Mouse (Mus musculus) heart, postnatal 0 days (tissue): ENCODE results near the gene Myo1e. TPM values are rescaled to one million over a fixed set of nuclear protein-coding genes. Genes with fewer than 3 reads are reported as not detected.
A peak's percentile ranks its signal among the peaks of the same experiment; 100 is the strongest.

Source experiments
- ATAC-seq: fragments of 200-750 bp; cut with Nextera tagmentation; 2 replicates; pipeline ENCODE4 v1.8.0; 2017; ENCODE audit warnings: low read depth, moderate number of reproducible peaks, moderate library complexity; ENCODE audit not compliant: insufficient read depth
- DNase-seq: peaks from one replicate; pipeline ENCODE4 v3.0.0-alpha.2; 2016; ENCODE audit warnings: low spot score
- H3K27ac ChIP-seq: fragments of 300-500 bp; sonication (generic); 2 replicates; pipeline ENCODE4 v1.5.1; 2014; ENCODE audit warnings: low read depth, mild to moderate bottlenecking
- H3K27me3 ChIP-seq: fragments of 300-500 bp; sonication (generic); 2 replicates; pipeline ENCODE4 v1.6.1; 2014; ENCODE audit warnings: low read length, mixed read lengths; ENCODE audit not compliant: control insufficient read depth, insufficient read depth
- H3K36me3 ChIP-seq: fragments of 300-500 bp; sonication (generic); replicated peaks from 2 replicates; pipeline ENCODE4 v1.6.1; 2014; ENCODE audit warnings: low read length, mixed read lengths; ENCODE audit not compliant: control insufficient read depth, insufficient read depth
- H3K4me1 ChIP-seq: fragments of 300-500 bp; sonication (generic); 2 replicates; pipeline ENCODE4 v1.6.1; 2014; ENCODE audit warnings: antibody characterized with exemption; ENCODE audit not compliant: control insufficient read depth, insufficient read depth
- H3K4me2 ChIP-seq: fragments of 300-500 bp; sonication (generic); 2 replicates; pipeline ENCODE4 v1.6.1; 2014; ENCODE audit warnings: low read depth, mild to moderate bottlenecking, low read length, moderate library complexity
- H3K4me3 ChIP-seq: fragments of 300-500 bp; sonication (generic); 2 replicates; pipeline ENCODE4 v1.5.1; 2014; ENCODE audit warnings: low read depth, low read length
- H3K9ac ChIP-seq: fragments of 300-500 bp; sonication (generic); replicated peaks from 2 replicates; pipeline ENCODE4 v1.6.1; 2014; ENCODE audit warnings: low read depth, low read length, mixed read lengths
- H3K9me3 ChIP-seq: fragments of 300-500 bp; sonication (generic); replicated peaks from 2 replicates; pipeline ENCODE4 v1.6.1; 2016; ENCODE audit warnings: low read length; ENCODE audit not compliant: control insufficient read depth
- CTCF ChIP-seq: IDR thresholded peaks from 2 replicates; pipeline ENCODE4 v1.5.1; 2016; ENCODE audit warnings: antibody characterized with exemption, control low read depth, low read depth
- EP300 ChIP-seq: IDR thresholded peaks from 2 replicates; pipeline ENCODE4 v1.6.1; 2016; ENCODE audit warnings: antibody characterized with exemption, low read depth
- WGBS: fragments of 180-500 bp; shearing (Covaris S2); extraction: QIAGEN DNeasy Blood & Tissue Kit; methylation state at CpG from one replicate; pipeline ENCODE4 v1.1.7; 2014; 5-methylcytosine and 5-hydroxymethylcytosine counted together
- polyA plus RNA-seq: library from polyadenylated mRNA; unstranded; fragments of >200 nt; fragmentation: Nextera tagmentation; extraction: Ambion mirVana; gene quantifications from 2 replicates; pipeline ENCODE4 v1.2.1, GENCODE M21; 2015
- total RNA-seq: library from RNA; depleted of rRNA; stranded (reverse); fragments of >200 nt; gene quantifications from 2 replicates; pipeline ENCODE4 v1.2.3, GENCODE M21; 2014; ENCODE audit warnings: low replicate concordance

The Myo1e gene
- total and polyA plus RNA-seq, 2 experiments from 2014 or later, result 6.6 to 7.0 TPM

- H3K27ac ChIP-seq, result no peak overlapping the region
- H3K36me3 ChIP-seq, result peaks cover 75% of the 10 kb centered on the region
- DNase-seq (no peak), ATAC-seq (no peak)
- H3K27me3 ChIP-seq, result no peaks in the 10 kb centered on the region
- no peak overlapping the region for H3K9ac ChIP-seq
- no peaks in the 10 kb centered on the region for H3K4me1 ChIP-seq
- TF ChIP-seq EP300 (no peak), CTCF (no peak)
- H3K9me3 ChIP-seq, result no peaks in the 10 kb centered on the region
- no peak overlapping the region for H3K4me3 ChIP-seq
- no peak overlapping the region for H3K4me2 ChIP-seq
Measured at GRCm38 (mm10) chr9:70338894-70339293, 131.7 kb downstream of the Myo1e start.

DNA sequence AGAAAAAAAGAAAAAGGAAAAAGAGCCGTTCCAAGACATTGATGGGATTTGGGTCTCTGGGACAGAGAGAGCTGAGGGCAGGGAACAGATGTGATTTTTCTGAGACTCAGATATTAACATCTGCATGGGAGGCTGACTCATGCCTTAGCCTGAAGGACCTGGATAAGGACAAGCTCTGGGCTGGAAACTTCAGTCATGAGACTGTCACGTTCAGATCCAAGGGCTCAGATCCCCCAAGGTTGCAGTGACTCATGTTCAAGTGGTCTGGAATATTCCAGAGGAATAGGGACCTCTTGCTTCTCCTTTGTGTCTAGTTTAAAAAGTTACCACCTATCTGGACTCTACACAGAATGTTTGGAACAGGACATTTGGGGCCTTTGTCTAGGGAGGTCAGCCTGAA lies 142.1 kb downstream of the Myo1e start:
- Histone ChIP-seq H3K27ac (no peak overlapping the region), H3K4me1 (no peaks in the 10 kb centered on the region), H3K4me3 (no peak overlapping the region), H3K36me3 (peaks cover 46% of the 10 kb centered on the region), H3K27me3 (no peaks in the 10 kb centered on the region), H3K9ac (no peak overlapping the region), H3K9me3 (no peaks in the 10 kb centered on the region), H3K4me2 (no peak overlapping the region)
- TF ChIP-seq CTCF (no peak), EP300 (no peak)
- WGBS, result 60% methylated on average over 2 of the region's 2 CpGs
- DNase-seq (no peak), ATAC-seq (peak; percentile 41; the same call in 1 of the 2 replicates)

DNA sequence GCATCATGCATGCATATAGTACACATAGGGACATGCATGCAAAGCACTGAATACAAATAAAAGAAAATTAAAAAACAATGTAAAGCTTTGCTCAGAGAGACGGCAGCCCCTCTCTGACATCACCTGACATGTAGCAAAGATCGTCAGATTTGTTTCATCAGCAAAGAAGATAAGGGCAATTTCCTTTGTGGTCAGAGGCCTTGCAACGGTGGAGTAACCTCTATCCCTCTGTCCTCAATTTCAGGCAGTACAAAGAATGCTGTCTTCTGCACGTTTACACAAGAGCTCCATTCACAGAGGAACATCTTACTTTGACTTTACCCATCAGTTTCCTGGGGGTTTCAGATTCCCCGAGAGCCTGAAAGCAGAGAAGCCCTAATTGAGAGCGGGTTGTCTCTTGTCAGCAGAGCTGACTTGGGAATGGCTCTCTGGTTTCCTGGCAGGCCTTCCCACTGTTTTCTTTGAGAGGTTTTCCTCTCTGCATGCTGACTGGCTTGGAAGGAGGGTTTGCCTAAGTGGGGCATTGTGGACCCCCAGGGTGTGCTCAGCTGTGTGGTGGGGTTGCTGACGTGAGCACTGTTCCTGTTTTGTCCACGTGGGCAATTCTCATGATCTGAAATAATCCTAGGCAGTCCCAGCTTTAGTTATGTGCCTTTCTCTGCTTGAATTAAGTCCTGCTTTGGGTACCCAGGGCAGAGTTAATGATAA lies 144.6 kb downstream of the Myo1e start:
- ATAC-seq, result no peak
- TF ChIP-seq CTCF (no peak), EP300 (no peak)
- Histone ChIP-seq H3K27ac (no peak overlapping the region), H3K36me3 (peaks cover 60% of the 10 kb centered on the region), H3K4me3 (no peak overlapping the region), H3K4me1 (no peaks in the 10 kb centered on the region), H3K9ac (no peak overlapping the region), H3K27me3 (no peaks in the 10 kb centered on the region), H3K9me3 (no peaks in the 10 kb centered on the region), H3K4me2 (no peak overlapping the region)
- 50% methylated on average over 8 of the region's 8 CpGs for WGBS
- no peak for DNase-seq

DNA sequence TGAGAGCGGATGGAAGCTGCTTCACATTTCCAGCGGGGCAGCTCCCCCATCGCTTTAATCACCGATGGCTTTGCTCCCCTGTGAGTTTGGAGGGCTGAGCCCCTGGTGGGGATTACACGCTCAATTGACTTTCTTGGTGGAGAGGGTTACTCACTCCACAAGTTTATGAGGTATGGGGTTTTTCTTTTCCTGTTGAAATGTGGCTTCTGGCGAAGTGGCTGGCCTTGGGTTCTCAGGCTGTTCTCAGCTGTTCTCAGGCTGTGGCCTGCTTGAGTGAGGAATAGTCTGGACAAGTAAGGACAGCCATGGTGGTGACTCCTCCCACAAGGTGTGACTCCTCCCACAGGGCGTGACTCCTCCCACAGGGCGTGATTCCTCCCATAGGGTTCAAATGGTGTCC lies 149.1 kb downstream of the Myo1e start:
- Histone ChIP-seq H3K27me3 (no peaks in the 10 kb centered on the region), H3K4me3 (no peak overlapping the region), H3K9me3 (no peaks in the 10 kb centered on the region; the same call in 1 of the 2 replicates), H3K9ac (no peak overlapping the region), H3K36me3 (peaks cover 69% of the 10 kb centered on the region), H3K4me1 (no peaks in the 10 kb centered on the region), H3K4me2 (no peak overlapping the region), H3K27ac (no peak overlapping the region)
- WGBS, result 63% methylated on average over 8 of the region's 8 CpGs
- ATAC-seq (no peak), DNase-seq (no peak)
- TF ChIP-seq EP300, result no peak
- TF ChIP-seq CTCF, result no peak

- H3K36me3 ChIP-seq, result peaks cover 73% of the 10 kb centered on the region
- no peak overlapping the region for H3K4me3 ChIP-seq
- 97% methylated on average over 2 of the region's 2 CpGs for WGBS
Measured at GRCm38 (mm10) chr9:70359402-70360131, 152.4 kb downstream of the Myo1e start.

DNA sequence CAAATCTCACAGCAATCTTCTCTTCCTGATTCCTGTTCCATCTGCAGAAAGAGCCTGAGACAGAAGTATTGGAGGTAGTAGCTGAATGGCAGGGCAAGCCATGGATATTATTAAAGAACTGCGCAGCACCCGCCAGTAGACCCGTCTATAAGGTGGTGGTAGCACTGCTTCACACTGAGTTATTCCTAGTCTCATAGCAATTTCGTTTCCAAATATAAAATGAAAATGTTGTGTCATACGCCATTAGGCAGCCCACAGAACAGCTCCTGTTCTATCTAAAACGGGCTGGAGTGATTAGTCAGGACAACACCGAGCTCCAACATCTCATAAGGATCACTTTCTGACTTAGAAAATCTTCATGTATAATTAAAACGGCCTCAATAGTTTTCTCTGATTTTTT lies 157.6 kb downstream of the Myo1e start:
- TF ChIP-seq EP300 (no peak), CTCF (no peak)
- no peak overlapping the region for H3K27ac ChIP-seq
- H3K36me3 ChIP-seq, result peaks cover 64% of the 10 kb centered on the region
- no peaks in the 10 kb centered on the region for H3K27me3 ChIP-seq
- H3K9ac ChIP-seq, result no peak overlapping the region
- no peak overlapping the region for H3K4me3 ChIP-seq
- H3K4me1 ChIP-seq, result no peaks in the 10 kb centered on the region
- 0 out of 2 replicates have a peak, but pooled peaks cover 5% of the 10 kb centered on the region for H3K9me3 ChIP-seq
- no peak overlapping the region for H3K4me2 ChIP-seq
- DNase-seq (no peak), ATAC-seq (no peak)
- 95% methylated on average over 8 of the region's 8 CpGs for WGBS

More at GRCm38 (mm10) chr9:70359402-70360131, 152.4 kb downstream of the Myo1e start:
- Histone ChIP-seq H3K4me2 (no peak overlapping the region), H3K9ac (no peak overlapping the region), H3K27me3 (no peaks in the 10 kb centered on the region), H3K9me3 (no peaks in the 10 kb centered on the region; the same call in 1 of the 2 replicates), H3K4me1 (no peaks in the 10 kb centered on the region), H3K27ac (no peak overlapping the region)
- DNase-seq, result no peak
- no peak for ATAC-seq
- TF ChIP-seq CTCF, result no peak
- TF ChIP-seq EP300, result no peak
